Mouse (Mus musculus): ENCODE data around the gene Bud31.
"Not testable (repeated sequence)": the region's sequence is repeated elsewhere in the genome, so short reads cannot be mapped to it uniquely, and the experiment has no call there.

The Bud31 gene

DNA sequence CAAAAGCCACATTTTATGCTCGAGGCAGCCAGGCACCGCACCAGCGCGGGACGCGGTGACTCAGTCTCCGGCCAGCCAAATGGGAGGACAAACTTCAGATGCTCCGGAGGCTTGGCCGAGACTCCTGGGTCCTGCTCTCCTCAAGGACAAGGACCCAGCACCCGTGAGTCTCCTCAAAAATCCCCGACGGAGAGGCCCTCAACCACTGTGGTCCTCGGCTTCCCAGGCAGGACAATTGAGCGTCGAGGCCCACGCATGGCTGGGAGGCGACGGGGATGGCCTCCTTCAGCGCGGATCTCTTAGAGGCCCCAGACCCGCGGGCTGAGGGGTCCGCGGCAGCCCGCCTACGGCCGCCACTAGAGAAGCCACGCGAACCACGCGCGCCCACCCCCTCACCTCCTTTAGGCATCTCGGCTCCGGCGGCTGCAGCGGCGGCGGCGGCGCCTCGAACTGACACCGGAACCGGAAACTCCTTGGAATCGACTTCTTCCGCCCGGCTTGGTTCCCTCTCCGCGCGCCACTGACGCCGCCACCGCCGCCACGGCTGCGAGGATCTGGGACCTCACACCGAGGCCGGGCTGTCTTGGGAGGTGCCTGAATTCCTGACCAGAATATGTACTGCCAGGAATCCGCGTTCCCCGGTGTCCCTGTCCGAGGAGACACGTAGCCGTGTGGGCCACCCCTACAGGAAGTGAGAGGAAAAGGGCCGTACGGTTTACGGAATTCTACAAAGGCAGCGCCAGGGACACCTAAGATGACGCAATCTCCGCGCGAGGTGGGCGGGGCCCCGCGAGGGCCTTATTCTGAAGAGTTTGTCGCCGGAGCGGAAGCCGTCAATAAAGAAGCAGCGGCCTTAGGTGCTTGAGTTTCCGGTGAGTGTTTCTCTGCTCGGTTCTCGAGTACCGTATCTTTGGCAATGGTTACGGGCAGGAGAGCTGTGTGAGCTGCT, at the start of gene Bud31, which contains the start of gene Pdap1:
TSS of gene Bud31 (plus strand) at position 792 of the 949 bp plus-strand sequence.
TSS of gene Pdap1 (minus strand) at position 668 of the 949 bp plus-strand sequence.
- peak; percentile 96 for DNase-seq (ENCODE audit: low spot score)

DNA sequence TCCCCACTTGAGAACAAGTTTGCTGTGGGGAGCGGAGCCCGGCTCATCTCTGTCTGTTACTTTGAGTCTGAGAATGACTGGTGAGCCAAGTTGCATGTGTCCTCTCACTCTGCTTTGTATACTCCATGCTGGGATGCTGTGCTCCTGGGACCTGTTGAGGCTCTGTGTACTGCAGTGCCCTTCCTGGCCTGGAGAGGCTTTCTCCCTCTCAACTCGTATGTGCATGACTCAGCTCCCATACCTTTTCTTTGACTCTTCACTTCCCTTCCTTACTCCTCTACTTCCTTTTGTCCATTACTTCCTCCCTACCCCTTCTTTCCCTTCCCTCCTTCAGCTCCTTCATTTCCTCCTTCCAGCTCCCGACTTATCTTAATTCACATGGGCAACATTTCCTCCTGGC, 44.0 kb upstream of the Bud31 start:
- no peak for DNase-seq (ENCODE audit: low spot score)

- DNase-seq (ENCODE audit: low spot score): no peak
Observed at GRCm38 (mm10) chr5:145098340-145098821, 41.8 kb upstream of the Bud31 start.

GRCm38 (mm10) chr5:145100960-145101359, 39.2 kb upstream of the Bud31 start:
- no peak for DNase-seq (ENCODE audit: low spot score)

DNA sequence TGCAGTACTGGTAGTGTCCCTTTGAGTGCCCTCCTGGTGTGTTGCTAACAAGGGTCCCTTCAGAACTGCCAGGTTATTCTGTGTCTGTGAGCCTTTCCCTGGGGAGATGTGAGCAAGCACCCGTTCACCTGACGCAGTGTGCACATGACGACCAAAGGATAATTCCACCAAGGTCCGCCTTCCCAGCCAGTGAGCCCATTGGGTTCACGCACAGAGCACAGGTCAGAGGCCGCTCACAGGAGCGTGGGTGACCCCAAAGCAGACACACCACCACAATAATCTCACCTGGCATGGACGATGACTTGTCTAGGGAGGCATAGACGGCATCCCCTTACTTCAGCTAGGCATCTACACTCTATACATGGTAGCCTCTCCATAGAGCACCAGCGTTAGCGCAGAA, 38.7 kb upstream of the Bud31 start:
- not testable (repeated sequence) for DNase-seq (ENCODE audit: low spot score)

DNA sequence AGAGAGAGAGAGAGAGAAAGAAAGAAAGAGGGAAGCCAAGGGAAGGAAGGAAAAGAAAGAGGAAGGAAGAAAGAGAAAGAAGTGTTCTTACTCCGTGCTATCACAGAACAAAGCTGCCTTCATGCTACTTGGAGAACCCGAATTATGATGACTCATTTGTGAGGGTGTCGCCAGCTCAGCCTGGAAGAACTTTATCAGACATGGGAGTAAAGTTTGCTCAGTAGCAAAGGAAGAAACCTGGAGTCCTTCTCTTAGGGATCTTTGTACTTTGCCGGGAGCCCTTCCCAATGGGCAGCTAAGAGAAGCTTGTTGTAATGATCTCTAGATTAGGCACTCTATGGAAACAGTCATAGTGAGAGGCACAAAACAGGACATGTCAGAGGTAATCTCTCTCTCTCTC, 37.5 kb upstream of the Bud31 start:
- DNase-seq (ENCODE audit: low spot score): no peak

GRCm38 (mm10) chr5:145104328-145104727, 35.8 kb upstream of the Bud31 start:
- no peak for DNase-seq (ENCODE audit: low spot score)

DNA sequence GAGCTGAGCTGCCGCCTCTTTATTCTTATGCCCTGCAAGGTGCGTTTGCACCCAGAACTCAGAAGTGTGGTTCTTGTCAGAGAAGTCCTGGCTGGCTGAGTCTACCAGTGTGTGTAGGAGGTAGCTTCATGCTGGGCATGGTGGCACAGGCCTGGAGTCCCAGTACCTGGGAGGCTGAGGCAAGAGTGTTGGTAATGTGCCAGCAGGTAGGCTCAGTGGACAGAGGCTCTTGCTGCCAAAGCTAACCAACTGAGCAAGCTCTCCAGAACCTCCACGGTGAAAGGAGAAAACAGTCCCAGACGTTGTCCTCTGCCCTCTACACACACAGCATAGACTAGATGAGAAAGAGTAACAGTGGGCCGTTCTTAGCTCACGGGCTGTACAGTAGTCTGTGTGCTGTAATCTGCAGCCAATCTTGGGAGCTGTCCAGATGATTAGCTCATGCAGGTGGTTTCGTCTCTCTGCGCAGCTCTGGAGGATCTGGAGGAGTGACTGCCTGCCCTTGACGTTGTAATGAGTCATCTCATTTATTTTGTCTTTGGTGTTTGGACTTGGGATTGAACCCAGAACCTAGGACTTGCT, 34.4 kb upstream of the Bud31 start:
- no peak for DNase-seq (ENCODE audit: low spot score)

DNA sequence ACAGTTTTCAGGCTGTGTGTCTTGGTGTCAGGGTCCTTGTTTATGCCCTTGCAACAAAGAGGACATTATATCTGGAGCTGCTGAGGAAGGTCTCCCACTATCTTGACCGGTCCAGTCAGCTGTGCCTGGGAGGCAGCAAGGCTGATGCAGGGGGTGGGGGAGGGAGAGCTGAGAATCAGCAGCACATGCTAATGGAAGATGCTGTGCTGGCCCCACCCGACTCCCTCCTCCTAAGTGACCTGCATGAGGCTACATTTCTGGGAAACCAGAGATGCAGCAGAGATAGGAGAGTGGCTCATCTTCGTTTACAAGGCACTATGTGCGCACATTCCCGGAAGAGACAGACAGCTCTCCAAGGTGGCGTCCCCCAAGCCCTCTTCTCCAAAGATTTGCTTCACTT, 29.8 kb upstream of the Bud31 start:
- DNase-seq (ENCODE audit: low spot score): no peak

- no peak for DNase-seq (ENCODE audit: low spot score)
Observed at GRCm38 (mm10) chr5:145112566-145112965, 27.6 kb upstream of the Bud31 start.

- DNase-seq (ENCODE audit: low spot score): no peak
Observed at GRCm38 (mm10) chr5:145113416-145113815, 26.7 kb upstream of the Bud31 start.

DNA sequence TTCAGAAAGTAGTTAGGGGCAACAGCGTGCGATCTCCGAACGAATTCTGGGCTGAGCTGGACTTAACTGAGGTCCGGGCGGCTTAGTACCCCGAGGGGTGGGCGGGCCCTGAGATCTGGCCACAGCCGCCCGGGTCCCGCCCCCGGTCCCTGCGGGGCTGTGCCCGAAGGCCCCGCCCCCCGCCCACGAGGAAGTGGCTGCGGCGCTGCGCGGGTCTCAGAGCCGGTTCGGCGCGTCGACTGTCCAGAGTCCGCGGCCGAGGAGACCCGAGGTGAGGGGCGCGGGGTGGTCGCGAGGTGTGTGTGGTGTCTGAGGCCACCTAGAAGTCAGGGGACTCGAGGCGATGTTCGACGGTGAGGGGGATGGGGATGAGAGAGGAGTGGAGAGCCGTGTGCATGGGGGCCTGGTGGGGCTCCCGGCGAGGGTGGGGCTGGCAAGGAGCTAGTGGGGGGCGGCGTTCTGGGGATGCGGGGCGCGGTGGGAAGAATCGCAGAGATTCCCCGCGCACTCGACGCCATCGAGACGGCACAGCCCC, 26.0 kb upstream of the Bud31 start, which contains the start of gene Arpc1b:
TSS of gene Arpc1b (plus strand) at position 145 of the 535 bp plus-strand sequence.
- peak; percentile 64 for DNase-seq (ENCODE audit: low spot score)

- no peak for DNase-seq (ENCODE audit: low spot score)
Observed at GRCm38 (mm10) chr5:145114606-145115473, 25.3 kb upstream of the Bud31 start.

DNA sequence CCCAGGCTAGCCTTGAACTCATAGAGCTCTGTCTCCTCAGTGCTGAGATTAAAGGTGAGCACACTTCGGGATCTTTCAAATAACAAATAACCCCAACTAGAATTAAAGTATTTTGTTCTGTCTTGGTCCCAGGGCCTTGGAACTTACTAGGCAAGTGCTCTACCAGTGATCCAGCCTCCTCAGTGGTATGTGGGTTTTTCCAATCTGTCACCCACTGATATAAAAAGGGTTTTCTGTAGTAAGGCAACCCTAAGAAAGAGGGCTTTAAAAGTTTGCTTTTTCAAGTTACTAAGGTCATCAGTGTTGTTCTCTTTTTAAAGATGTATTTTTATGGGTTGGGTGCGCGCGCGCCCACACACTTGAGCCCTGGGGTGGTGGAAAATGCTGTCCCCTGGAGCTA, 24.4 kb upstream of the Bud31 start:
- no peak for DNase-seq (ENCODE audit: low spot score)

DNA sequence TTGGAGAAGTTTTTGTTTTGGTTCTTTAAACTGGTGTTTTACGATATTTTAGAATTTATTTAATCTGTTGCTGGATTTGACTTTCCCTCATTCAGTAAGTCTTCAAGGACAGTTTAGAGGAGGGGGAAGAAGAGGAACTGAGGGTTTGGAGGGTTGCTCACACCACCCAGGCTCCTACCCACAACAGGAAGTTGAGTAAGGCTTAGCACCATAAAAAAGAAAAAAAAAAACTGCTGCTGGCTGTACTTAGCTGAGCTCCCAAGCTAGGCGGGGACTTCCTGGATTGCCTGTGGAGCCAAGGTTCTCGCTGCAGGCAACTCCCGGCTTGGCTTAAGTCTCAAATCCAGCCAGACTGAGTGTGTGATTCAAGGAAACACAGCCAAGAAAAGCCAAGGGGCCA, 23.8 kb upstream of the Bud31 start:
- DNase-seq (ENCODE audit: low spot score): peak; percentile 29

GRCm38 (mm10) chr5:145116916-145117315, 23.2 kb upstream of the Bud31 start:
- peak; percentile 74 for DNase-seq (ENCODE audit: low spot score)

DNA sequence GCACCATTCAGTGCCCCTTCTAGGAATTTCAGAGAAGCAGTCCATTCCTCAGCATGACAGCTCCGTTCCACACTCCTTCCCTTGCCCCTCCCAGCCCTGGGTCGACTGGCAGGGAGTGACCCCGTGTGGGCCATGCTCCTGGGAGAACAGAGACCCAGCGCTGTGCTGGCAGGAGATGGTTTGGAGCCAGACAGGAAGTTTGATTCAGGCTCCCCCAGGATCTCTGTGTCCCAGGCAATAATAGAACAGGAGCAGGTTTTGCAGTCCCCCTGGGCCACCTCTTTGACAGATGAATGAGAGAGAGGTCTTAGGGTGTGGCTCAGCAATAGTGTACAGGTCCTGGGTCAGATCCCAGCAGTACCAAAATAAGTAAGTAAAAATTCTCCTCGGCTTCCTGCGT, 22.2 kb upstream of the Bud31 start:
- DNase-seq (ENCODE audit: low spot score): no peak

- no peak for DNase-seq (ENCODE audit: low spot score)
Observed at GRCm38 (mm10) chr5:145118461-145118860, 21.7 kb upstream of the Bud31 start.

DNA sequence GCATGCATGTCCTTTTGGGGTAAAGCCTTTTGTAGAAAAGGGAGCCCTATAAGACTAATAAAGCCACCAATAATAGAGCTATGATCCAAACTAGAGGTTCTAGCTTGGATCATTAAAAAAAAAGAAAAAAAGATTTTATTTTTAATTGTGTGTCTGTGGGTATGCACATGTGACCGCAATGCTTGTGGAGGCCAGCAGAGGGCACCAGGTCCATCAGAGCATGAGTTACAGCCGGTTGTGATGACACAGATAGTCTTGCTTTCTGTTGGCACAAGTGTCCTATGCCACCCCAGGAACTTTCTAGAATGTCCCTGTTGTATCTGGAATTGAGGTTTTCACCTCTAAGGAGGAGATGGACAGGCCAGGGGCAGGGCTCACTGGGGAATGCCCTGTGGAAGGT, 20.8 kb upstream of the Bud31 start:
- DNase-seq (ENCODE audit: low spot score): no peak

GRCm38 (mm10) chr5:145120921-145121320, 19.2 kb upstream of the Bud31 start:
- DNase-seq (ENCODE audit: low spot score): no peak

GRCm38 (mm10) chr5:145123396-145123795, 16.8 kb upstream of the Bud31 start:
- DNase-seq (ENCODE audit: low spot score): no peak

DNA sequence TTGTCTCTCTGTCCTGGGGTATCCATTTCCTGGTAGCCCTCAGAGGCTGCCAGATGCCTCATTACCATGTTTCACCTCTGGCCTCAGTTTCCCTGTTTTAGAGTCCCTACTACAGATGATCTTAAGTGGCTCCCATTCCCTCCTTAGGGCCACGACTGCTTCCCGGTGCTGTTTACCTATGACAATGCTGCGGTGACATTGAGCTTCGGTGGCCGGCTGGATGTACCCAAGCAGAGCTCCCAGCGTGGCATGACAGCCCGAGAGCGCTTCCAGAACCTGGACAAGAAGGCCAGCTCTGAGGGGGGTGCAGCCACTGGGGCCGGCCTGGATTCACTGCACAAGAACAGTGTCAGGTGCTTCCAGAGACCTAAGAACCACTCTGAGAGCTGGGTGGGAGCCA, 13.6 kb upstream of the Bud31 start:
- no peak for DNase-seq (ENCODE audit: low spot score)

Measured in embryo, embryonic 10 days (tissue).